Mouse (Mus musculus) midbrain, embryonic 14.5 days (tissue): ENCODE data around the gene 1500009L16Rik. TPM values are rescaled to one million over a fixed set of nuclear protein-coding genes. Genes with fewer than 3 reads are reported as not detected.

Experiments
- ATAC-seq: fragments of 200-750 bp; cut with Nextera tagmentation; 2 replicates; pipeline ENCODE4 v1.8.0; 2017; ENCODE audit warnings: moderate number of reproducible peaks, moderate library complexity; ENCODE audit not compliant: low FRiP score, low TSS enrichment
- DNase-seq: peaks from one replicate; pipeline ENCODE4 v3.0.0-alpha.2; 2015
- H3K27ac ChIP-seq: fragments of 300-500 bp; sonication (generic); replicated peaks from 2 replicates; pipeline ENCODE4 v1.5.1; 2014; ENCODE audit warnings: mild to moderate bottlenecking, low read depth, low read length, moderate library complexity
- H3K27me3 ChIP-seq: fragments of 300-500 bp; sonication (generic); 2 replicates; pipeline ENCODE4 v1.6.1; 2014; ENCODE audit warnings: low read length, control low read depth, mixed read lengths; ENCODE audit not compliant: control insufficient read depth, insufficient read depth
- H3K36me3 ChIP-seq: fragments of 300-500 bp; sonication (generic); 2 replicates; pipeline ENCODE4 v1.6.1; 2014; ENCODE audit warnings: low read length, control low read depth; ENCODE audit not compliant: control insufficient read depth, insufficient read depth
- H3K4me1 ChIP-seq: fragments of 300-500 bp; sonication (generic); 2 replicates; pipeline ENCODE4 v1.6.1; 2014; ENCODE audit warnings: mild to moderate bottlenecking, antibody characterized with exemption, low read length, control low read depth; ENCODE audit not compliant: control insufficient read depth, insufficient read depth
- H3K4me2 ChIP-seq: fragments of 300-500 bp; sonication (generic); 2 replicates; pipeline ENCODE4 v1.6.1; 2014; ENCODE audit warnings: mild to moderate bottlenecking, low read length, moderate library complexity
- H3K4me3 ChIP-seq: fragments of 300-500 bp; sonication (generic); replicated peaks from 2 replicates; pipeline ENCODE4 v1.5.1; 2014; ENCODE audit warnings: low read depth, low read length
- H3K9ac ChIP-seq: fragments of 300-500 bp; sonication (generic); replicated peaks from 2 replicates; pipeline ENCODE4 v1.6.1; 2014; ENCODE audit warnings: mild to moderate bottlenecking, low read length, moderate library complexity
- H3K9me3 ChIP-seq: fragments of 300-500 bp; sonication (generic); 2 replicates; pipeline ENCODE4 v1.6.1; 2016; ENCODE audit warnings: low read length, control low read depth, mixed read lengths; ENCODE audit not compliant: control insufficient read depth
- WGBS: fragments of 180-500 bp; shearing (Covaris S2); extraction: QIAGEN DNeasy Blood & Tissue Kit; methylation state at CpG from one replicate; pipeline ENCODE4 v1.1.7; 2014; 5-methylcytosine and 5-hydroxymethylcytosine counted together
- polyA plus RNA-seq: library from polyadenylated mRNA; unstranded; fragments of >200 nt; fragmentation: Nextera tagmentation; extraction: Ambion mirVana; gene quantifications from 2 replicates; pipeline ENCODE4 v1.2.1, GENCODE M21; 2014

Gene 1500009L16Rik
- polyA plus RNA-seq, 1 experiment from 2014 or later: 65.9 TPM

DNA sequence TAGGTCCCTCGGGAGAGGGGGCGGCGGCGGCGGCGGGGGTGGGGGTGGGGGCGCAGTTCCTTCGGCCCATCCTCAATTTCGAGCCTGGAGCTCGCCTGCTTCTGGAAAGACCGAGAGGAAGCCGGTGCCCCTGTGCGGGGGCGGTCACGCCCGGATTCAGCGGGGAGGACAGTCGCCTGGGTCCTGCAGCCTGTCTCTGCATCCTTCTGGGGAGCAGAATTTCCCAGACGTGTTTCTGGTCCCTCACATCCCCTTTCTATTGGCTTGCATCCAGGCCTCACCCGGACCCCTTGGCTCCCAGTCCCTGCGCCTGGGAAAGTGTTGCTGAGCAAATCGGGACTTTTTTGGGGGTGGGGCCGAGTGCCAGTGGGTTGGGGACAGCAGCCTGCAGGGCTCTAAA lies 390 bp downstream of the 1500009L16Rik start:
- ATAC-seq: peak; percentile 67
- DNase-seq: peak; percentile 59
- Histone ChIP-seq H3K4me1 (no peaks in the 10 kb centered on the region), H3K4me3 (peak overlapping the region; percentile 59), H3K4me2 (peak overlapping the region; percentile 80), H3K9ac (peak overlapping the region; percentile 73), H3K27me3 (no peaks in the 10 kb centered on the region), H3K36me3 (no peaks in the 10 kb centered on the region), H3K27ac (no peak overlapping the region), H3K9me3 (no peaks in the 10 kb centered on the region)
- WGBS: 0% methylated on average over 16 of the region's 23 CpGs

- Histone ChIP-seq H3K9me3 (no peaks in the 10 kb centered on the region), H3K27ac (no peak overlapping the region), H3K9ac (no peak overlapping the region), H3K27me3 (no peaks in the 10 kb centered on the region), H3K4me1 (no peaks in the 10 kb centered on the region), H3K4me2 (no peak overlapping the region), H3K4me3 (no peak overlapping the region), H3K36me3 (no peaks in the 10 kb centered on the region)
- DNase-seq (peak; percentile 45), ATAC-seq (no peak)
- 89% methylated on average over 15 of the region's 15 CpGs for WGBS
These were observed 1.8 kb downstream of the 1500009L16Rik start for GRCm38 (mm10) chr10:83724351-83725059.

GRCm38 (mm10) chr10:83726164-83726563 lies 3.5 kb downstream of the 1500009L16Rik start:
- no peaks in the 10 kb centered on the region for H3K36me3 ChIP-seq
- WGBS: 83% methylated on average over 11 of the region's 11 CpGs
- DNase-seq: no peak
- no peak overlapping the region for H3K4me2 ChIP-seq
- H3K9ac ChIP-seq: no peak overlapping the region
- no peak overlapping the region for H3K27ac ChIP-seq
- no peak overlapping the region for H3K4me3 ChIP-seq
- H3K27me3 ChIP-seq: no peaks in the 10 kb centered on the region
- H3K9me3 ChIP-seq: no peaks in the 10 kb centered on the region
- H3K4me1 ChIP-seq: no peaks in the 10 kb centered on the region
- no peak for ATAC-seq

DNA sequence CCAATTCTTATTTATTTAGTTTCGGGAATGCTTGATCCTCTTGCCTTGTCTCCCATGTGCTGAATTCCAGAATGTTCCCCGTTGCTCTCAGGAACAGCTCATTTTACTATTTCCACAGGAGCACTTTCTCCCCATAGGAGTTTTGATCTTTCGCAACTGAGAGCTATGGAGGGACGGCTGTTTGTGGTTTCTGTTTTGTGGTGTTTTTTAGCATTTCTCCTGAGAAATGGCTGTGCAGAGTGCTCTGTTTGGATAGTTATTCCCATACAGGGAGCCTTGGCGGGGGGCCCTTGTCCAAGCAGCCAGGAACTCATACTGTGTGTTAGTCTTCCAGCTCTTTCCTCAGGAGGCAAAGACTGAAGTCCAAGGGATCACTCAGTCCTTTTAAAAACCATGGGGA lies 5.2 kb downstream of the 1500009L16Rik start:
- whole genome bisulfite sequencing: 87% methylated on average over 5 of the region's 5 CpGs
- H3K4me1 ChIP-seq: no peaks in the 10 kb centered on the region
- H3K4me3 ChIP-seq: no peak overlapping the region
- DNase-seq: no peak
- ATAC-seq: no peak
- H3K4me2 ChIP-seq: no peak overlapping the region
- no peaks in the 10 kb centered on the region for H3K27me3 ChIP-seq
- H3K9ac ChIP-seq: no peak overlapping the region
- H3K9me3 ChIP-seq: no peaks in the 10 kb centered on the region
- no peak overlapping the region for H3K27ac ChIP-seq
- no peaks in the 10 kb centered on the region for H3K36me3 ChIP-seq

- H3K36me3 ChIP-seq: no peaks in the 10 kb centered on the region
- H3K9ac ChIP-seq: no peak overlapping the region
- no peak overlapping the region for H3K27ac ChIP-seq
- DNase-seq (no peak), ATAC-seq (no peak)
- no peaks in the 10 kb centered on the region for H3K4me1 ChIP-seq
- WGBS: 84% methylated on average over 6 of the region's 6 CpGs
- no peaks in the 10 kb centered on the region for H3K27me3 ChIP-seq
- no peak overlapping the region for H3K4me3 ChIP-seq
- no peak overlapping the region for H3K4me2 ChIP-seq
- no peaks in the 10 kb centered on the region for H3K9me3 ChIP-seq
These were observed 5.9 kb downstream of the 1500009L16Rik start for GRCm38 (mm10) chr10:83728529-83728928.

DNA sequence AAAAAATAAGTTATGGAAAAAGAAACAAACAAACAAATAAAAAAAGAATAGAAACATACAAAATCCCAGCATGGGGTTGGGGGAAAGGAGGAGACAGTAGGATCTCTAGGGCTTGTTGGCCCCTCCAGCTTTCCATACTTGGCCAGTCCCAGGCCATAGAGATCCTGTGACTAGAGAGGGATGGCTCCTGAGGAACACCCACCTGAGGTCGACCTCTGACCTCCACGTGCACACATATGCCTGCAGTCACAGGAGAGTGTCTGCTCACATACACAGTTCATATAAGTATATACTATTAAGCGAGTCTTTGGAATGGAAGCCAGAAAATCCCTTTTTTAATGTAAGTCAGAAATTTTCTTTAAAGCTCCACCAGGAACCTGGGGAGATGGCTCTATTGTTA lies 6.4 kb downstream of the 1500009L16Rik start:
- H3K9me3 ChIP-seq: no peaks in the 10 kb centered on the region
- H3K4me2 ChIP-seq: no peak overlapping the region
- no peaks in the 10 kb centered on the region for H3K36me3 ChIP-seq
- DNase-seq (no peak), ATAC-seq (no peak)
- no peaks in the 10 kb centered on the region for H3K4me1 ChIP-seq
- no peak overlapping the region for H3K9ac ChIP-seq
- 83% methylated on average over 3 of the region's 3 CpGs for WGBS
- H3K27me3 ChIP-seq: no peaks in the 10 kb centered on the region
- no peak overlapping the region for H3K4me3 ChIP-seq
- H3K27ac ChIP-seq: no peak overlapping the region

GRCm38 (mm10) chr10:83729492-83729891 lies 6.8 kb downstream of the 1500009L16Rik start:
- ATAC-seq: peak; percentile 27; the same call in 1 of the 2 replicates
- no peaks in the 10 kb centered on the region for H3K27me3 ChIP-seq
- H3K4me1 ChIP-seq: no peaks in the 10 kb centered on the region
- H3K4me3 ChIP-seq: no peak overlapping the region
- DNase-seq: peak; percentile 90
- no peaks in the 10 kb centered on the region for H3K36me3 ChIP-seq
- no peak overlapping the region for H3K9ac ChIP-seq
- no peaks in the 10 kb centered on the region for H3K9me3 ChIP-seq
- WGBS: 38% methylated on average over 7 of the region's 7 CpGs
- H3K27ac ChIP-seq: no peak overlapping the region
- no peak overlapping the region for H3K4me2 ChIP-seq

GRCm38 (mm10) chr10:83733725-83734124 lies 11.1 kb downstream of the 1500009L16Rik start:
- Histone ChIP-seq H3K27ac (no peak overlapping the region), H3K27me3 (no peaks in the 10 kb centered on the region), H3K36me3 (no peaks in the 10 kb centered on the region), H3K4me2 (no peak overlapping the region), H3K9me3 (no peaks in the 10 kb centered on the region), H3K9ac (no peak overlapping the region), H3K4me1 (no peaks in the 10 kb centered on the region), H3K4me3 (no peak overlapping the region)
- 92% methylated on average over 4 of the region's 4 CpGs for WGBS
- no peak for DNase-seq
- ATAC-seq: no peak

DNA sequence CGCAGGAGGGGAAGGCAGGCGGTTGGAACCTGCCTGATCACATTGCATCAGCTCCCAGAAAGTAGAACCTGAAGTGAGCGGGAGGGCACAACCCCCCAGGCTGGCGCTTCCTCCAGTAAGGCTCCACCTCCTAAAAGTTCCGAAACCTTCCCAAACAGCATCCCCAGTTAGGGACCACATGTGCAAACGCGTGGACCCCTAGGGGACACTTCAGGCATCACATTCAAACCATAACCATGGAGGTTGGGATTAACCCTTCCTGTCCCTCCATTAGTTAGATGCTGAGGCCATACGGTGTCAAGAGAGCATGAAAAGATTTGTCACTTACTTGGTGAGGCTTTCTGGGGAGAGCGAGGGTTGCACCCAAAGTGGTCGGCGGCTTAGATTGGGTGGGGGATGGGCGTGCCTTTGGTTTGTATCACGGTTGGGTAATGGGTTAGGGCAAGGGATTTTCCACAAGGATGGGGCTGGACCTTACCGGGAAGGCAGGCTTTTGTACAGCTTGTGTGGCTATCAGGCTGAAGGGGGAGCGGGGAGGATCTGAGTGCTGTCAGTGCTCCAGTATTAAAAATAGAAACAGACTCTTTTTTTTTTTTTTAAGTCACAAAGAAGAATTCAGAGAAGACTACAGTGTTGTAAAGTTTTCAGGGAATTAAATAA lies 16.5 kb downstream of the 1500009L16Rik start:
- no peak for ATAC-seq
- DNase-seq: no peak
- H3K9ac ChIP-seq: no peak overlapping the region
- H3K9me3 ChIP-seq: no peaks in the 10 kb centered on the region; the same call in 1 of the 2 replicates
- no peaks in the 10 kb centered on the region for H3K4me1 ChIP-seq
- H3K4me3 ChIP-seq: no peak overlapping the region
- H3K36me3 ChIP-seq: no peaks in the 10 kb centered on the region
- H3K27me3 ChIP-seq: no peaks in the 10 kb centered on the region
- H3K27ac ChIP-seq: no peak overlapping the region
- 80% methylated on average over 15 of the region's 15 CpGs for WGBS
- no peak overlapping the region for H3K4me2 ChIP-seq
